Mouse (Mus musculus) neural tube, embryonic 11.5 days (tissue): ENCODE measurements around the gene 2610301B20Rik. TPM values are rescaled to one million over a fixed set of nuclear protein-coding genes. Genes with fewer than 3 reads are reported as not detected.

Experiments used
- ATAC-seq: fragments of 200-750 bp; cut with Nextera tagmentation; 2 replicates; pipeline ENCODE4 v1.8.0; 2017; ENCODE audit warnings: moderate number of reproducible peaks, mild to moderate bottlenecking, moderate TSS enrichment, moderate library complexity; ENCODE audit not compliant: insufficient read depth, low FRiP score, low TSS enrichment
- DNase-seq: peaks from one replicate; pipeline ENCODE4 v3.0.0-alpha.2; 2015; ENCODE audit warnings: low spot score
- H3K27ac ChIP-seq: fragments of 300-500 bp; sonication (generic); 2 replicates; pipeline ENCODE4 v1.5.1; 2014; ENCODE audit warnings: low read depth, mild to moderate bottlenecking, low read length
- H3K27me3 ChIP-seq: fragments of 300-500 bp; sonication (generic); 2 replicates; pipeline ENCODE4 v1.6.1; 2014; ENCODE audit warnings: mild to moderate bottlenecking, low read length, mixed read lengths; ENCODE audit not compliant: control insufficient read depth, insufficient read depth
- H3K36me3 ChIP-seq: fragments of 300-500 bp; sonication (generic); 2 replicates; pipeline ENCODE4 v1.6.1; 2014; ENCODE audit warnings: mild to moderate bottlenecking, low read length, moderate library complexity, mixed read lengths; ENCODE audit not compliant: control insufficient read depth, insufficient read depth
- H3K4me1 ChIP-seq: fragments of 300-500 bp; sonication (generic); 2 replicates; pipeline ENCODE4 v1.6.1; 2014; ENCODE audit warnings: low read length, mixed read lengths; ENCODE audit not compliant: control insufficient read depth, insufficient read depth
- H3K4me2 ChIP-seq: fragments of 300-500 bp; sonication (generic); 2 replicates; pipeline ENCODE4 v1.6.1; 2014; ENCODE audit warnings: low read depth, mild to moderate bottlenecking, moderate library complexity
- H3K4me3 ChIP-seq: fragments of 300-500 bp; sonication (generic); 2 replicates; pipeline ENCODE4 v1.5.1; 2014; ENCODE audit warnings: low read depth, low read length
- H3K9ac ChIP-seq: fragments of 300-500 bp; sonication (generic); 2 replicates; pipeline ENCODE4 v1.6.1; 2014; ENCODE audit warnings: mild to moderate bottlenecking, low read length
- H3K9me3 ChIP-seq: fragments of 300-500 bp; sonication (generic); 2 replicates; pipeline ENCODE4 v1.6.1; 2016; ENCODE audit warnings: low read length; ENCODE audit not compliant: control insufficient read depth
- WGBS: fragments of 180-500 bp; shearing (Covaris S2); extraction: QIAGEN DNeasy Blood & Tissue Kit; methylation state at CpG from one replicate; pipeline ENCODE4 v1.1.7; 2014; 5-methylcytosine and 5-hydroxymethylcytosine counted together
- polyA plus RNA-seq: library from polyadenylated mRNA; unstranded; fragments of >200 nt; fragmentation: Nextera tagmentation; extraction: Ambion mirVana; gene quantifications from 2 replicates; pipeline ENCODE4 v1.2.1, GENCODE M21; 2014

Gene 2610301B20Rik
- polyA plus RNA-seq, 1 experiment from 2014 or later = 46.5 TPM

GRCm38 (mm10) chr4:10924140-10924539, 49.8 kb downstream of the 2610301B20Rik start:
- Histone ChIP-seq H3K4me2 (no peak overlapping the region), H3K4me1 (no peaks in the 10 kb centered on the region), H3K4me3 (no peak overlapping the region), H3K9ac (no peak overlapping the region), H3K27ac (no peak overlapping the region), H3K27me3 (no peaks in the 10 kb centered on the region), H3K9me3 (no peaks in the 10 kb centered on the region), H3K36me3 (no peaks in the 10 kb centered on the region)
- WGBS = 66% methylated on average over 2 of the region's 2 CpGs
- no peak for ATAC-seq
- no peak for DNase-seq

- Histone ChIP-seq H3K4me1 (no peaks in the 10 kb centered on the region), H3K9ac (no peak overlapping the region), H3K4me2 (no peak overlapping the region), H3K4me3 (no peak overlapping the region), H3K36me3 (no peaks in the 10 kb centered on the region), H3K9me3 (no peaks in the 10 kb centered on the region), H3K27ac (no peak overlapping the region), H3K27me3 (no peaks in the 10 kb centered on the region)
- ATAC-seq (no peak), DNase-seq (no peak)
- 88% methylated on average over 5 of the region's 5 CpGs for WGBS
Observed at GRCm38 (mm10) chr4:10924541-10924940, 50.2 kb downstream of the 2610301B20Rik start.

GRCm38 (mm10) chr4:10926416-10926815, 52.1 kb downstream of the 2610301B20Rik start:
- DNase-seq = no peak
- 88% methylated on average over 4 of the region's 4 CpGs for WGBS
- H3K4me2 ChIP-seq = no peak overlapping the region

GRCm38 (mm10) chr4:10928158-10928557, 53.9 kb downstream of the 2610301B20Rik start:
- no peak overlapping the region for H3K4me3 ChIP-seq
- H3K9me3 ChIP-seq = no peaks in the 10 kb centered on the region
- no peak overlapping the region for H3K27ac ChIP-seq
- no peak for ATAC-seq
- no peak overlapping the region for H3K4me2 ChIP-seq
- no peaks in the 10 kb centered on the region for H3K27me3 ChIP-seq
- no peak for DNase-seq
- no peaks in the 10 kb centered on the region for H3K4me1 ChIP-seq
- no peaks in the 10 kb centered on the region for H3K36me3 ChIP-seq
- WGBS = 88% methylated on average over 6 of the region's 6 CpGs
- no peak overlapping the region for H3K9ac ChIP-seq

More at GRCm38 (mm10) chr4:10926416-10926815, 52.1 kb downstream of the 2610301B20Rik start:
- no peak overlapping the region for H3K4me3 ChIP-seq
- no peaks in the 10 kb centered on the region for H3K9me3 ChIP-seq
- no peak for ATAC-seq
- H3K36me3 ChIP-seq = no peaks in the 10 kb centered on the region
- no peaks in the 10 kb centered on the region for H3K4me1 ChIP-seq
- H3K27me3 ChIP-seq = no peaks in the 10 kb centered on the region
- no peak overlapping the region for H3K9ac ChIP-seq
- no peak overlapping the region for H3K27ac ChIP-seq

GRCm38 (mm10) chr4:10929726-10930125, 55.4 kb downstream of the 2610301B20Rik start:
- Histone ChIP-seq H3K36me3 (no peaks in the 10 kb centered on the region), H3K27me3 (no peaks in the 10 kb centered on the region), H3K4me2 (no peak overlapping the region), H3K9me3 (no peaks in the 10 kb centered on the region), H3K9ac (no peak overlapping the region), H3K4me1 (no peaks in the 10 kb centered on the region), H3K27ac (no peak overlapping the region), H3K4me3 (no peak overlapping the region)
- WGBS = 90% methylated on average over 3 of the region's 3 CpGs
- DNase-seq = no peak
- ATAC-seq = no peak

GRCm38 (mm10) chr4:10931040-10931439, 56.7 kb downstream of the 2610301B20Rik start:
- Histone ChIP-seq H3K4me1 (no peaks in the 10 kb centered on the region), H3K27me3 (no peaks in the 10 kb centered on the region), H3K9me3 (no peaks in the 10 kb centered on the region), H3K27ac (no peak overlapping the region), H3K36me3 (no peaks in the 10 kb centered on the region), H3K9ac (no peak overlapping the region), H3K4me2 (no peak overlapping the region), H3K4me3 (no peak overlapping the region)
- no peak for ATAC-seq
- no peak for DNase-seq
- WGBS = 85% methylated on average over 9 of the region's 9 CpGs

- ATAC-seq = no peak
- no peaks in the 10 kb centered on the region for H3K36me3 ChIP-seq
- no peak overlapping the region for H3K4me3 ChIP-seq
- no peak overlapping the region for H3K4me2 ChIP-seq
- H3K9me3 ChIP-seq = no peaks in the 10 kb centered on the region
- WGBS = 29% methylated on average over 4 of the region's 4 CpGs
- no peak overlapping the region for H3K27ac ChIP-seq
- H3K4me1 ChIP-seq = no peaks in the 10 kb centered on the region
- no peak overlapping the region for H3K9ac ChIP-seq
- H3K27me3 ChIP-seq = no peaks in the 10 kb centered on the region
- DNase-seq = no peak
Observed at GRCm38 (mm10) chr4:10932091-10932745, 57.9 kb downstream of the 2610301B20Rik start.

- 71% methylated on average over 5 of the region's 5 CpGs for WGBS
- H3K4me3 ChIP-seq = no peak overlapping the region
- no peak overlapping the region for H3K9ac ChIP-seq
- no peaks in the 10 kb centered on the region for H3K9me3 ChIP-seq
- H3K36me3 ChIP-seq = no peaks in the 10 kb centered on the region
- no peak for ATAC-seq
- no peak overlapping the region for H3K4me2 ChIP-seq
- no peak for DNase-seq
- H3K27ac ChIP-seq = no peak overlapping the region
- no peaks in the 10 kb centered on the region for H3K27me3 ChIP-seq
- no peaks in the 10 kb centered on the region for H3K4me1 ChIP-seq
Observed at GRCm38 (mm10) chr4:10932782-10933181, 58.5 kb downstream of the 2610301B20Rik start.

GRCm38 (mm10) chr4:10936766-10937165, 62.5 kb downstream of the 2610301B20Rik start:
- Histone ChIP-seq H3K27me3 (no peaks in the 10 kb centered on the region), H3K27ac (no peak overlapping the region), H3K4me3 (no peak overlapping the region), H3K36me3 (no peaks in the 10 kb centered on the region), H3K9ac (no peak overlapping the region), H3K4me1 (no peaks in the 10 kb centered on the region), H3K4me2 (no peak overlapping the region), H3K9me3 (no peaks in the 10 kb centered on the region)
- DNase-seq = no peak
- ATAC-seq = no peak
- 84% methylated on average over 4 of the region's 4 CpGs for WGBS
